Mouse (Mus musculus): ENCODE measurements at regions not wholly inside any gene's neighbourhood (a gene's known extent, or its start where the extent isn't known, plus 50 kb on each side); places are given as distances from the start of the nearest gene placed in this dataset.

- no peak for TF ChIP-seq POLR2A (IDR thresholded peaks at IDR 0.05; ENCODE audit: insufficient read depth, low read depth, low read length)
- TF ChIP-seq CTCF (IDR thresholded peaks at IDR 0.05) = no peak
These were observed 508.5 kb upstream of the Id2 start for GRCm38 (mm10) chr12:25605396-25605795.
